24 mouse cellular contexts compared by ENCODE assay signal in genomic region chr3:15074949-15075348, GRCm38 (mm10).
"Had no signal": no experiment of that assay in that cellular context is flagged by ENCODE, and none has a peak within 500 bp of the region (broad histone marks: within the 10 kb centered on the region; RNA-seq: fewer than 3 reads in every experiment).

No protein-coding gene starts in this region.

- H3K9me3 ChIP-seq: heart, embryonic 10.5 days; heart, embryonic 12.5 days; hindbrain, embryonic 10.5 days; hindbrain, embryonic 12.5 days; intestine, embryonic 15.5 days; limb, embryonic 10.5 days; limb, embryonic 12.5 days had no signal

- H3K4me2 ChIP-seq: heart, embryonic 12.5 days; hindbrain, embryonic 12.5 days; hindbrain, embryonic 14.5 days; intestine, embryonic 15.5 days; limb, embryonic 12.5 days had no signal

- H3K27me3 ChIP-seq: heart, embryonic 12.5 days; hindbrain, embryonic 12.5 days; intestine, embryonic 15.5 days; limb, embryonic 12.5 days had no signal

- H3K4me3 ChIP-seq: gastrocnemius, adult 2 months; heart, embryonic 10.5 days; heart, embryonic 12.5 days; hindbrain, embryonic 10.5 days; hindbrain, embryonic 12.5 days; intestine, embryonic 15.5 days; left cerebral cortex, adult 2 months; limb, embryonic 10.5 days; limb, embryonic 12.5 days had no signal

- ATAC-seq: forebrain, embryonic 16.5 days; hindbrain, embryonic 16.5 days; inflammation-experienced regulatory T-cells, adult 6 months; intestine, embryonic 15.5 days; intestine, postnatal 0 days had no signal

- DNase-seq: gastrocnemius, adult 2 months; gastrocnemius, postnatal 10 days; gastrocnemius, postnatal 25 days; heart, adult 18-20 months; heart, postnatal 10 days; heart, postnatal 4 days; kidney, adult 18-20 months; kidney, adult 8-10 months; kidney, postnatal 14 days; layer of hippocampus, adult 9-11 months; layer of hippocampus, postnatal 36 days had no signal

- H3K4me1 ChIP-seq: heart, embryonic 10.5 days; heart, embryonic 12.5 days; hindbrain, embryonic 10.5 days; hindbrain, embryonic 12.5 days; intestine, embryonic 15.5 days; limb, embryonic 10.5 days; limb, embryonic 12.5 days had no signal

- H3K36me3 ChIP-seq: heart, embryonic 10.5 days; heart, embryonic 12.5 days; hindbrain, embryonic 10.5 days; hindbrain, embryonic 12.5 days; intestine, embryonic 15.5 days; limb, embryonic 10.5 days; limb, embryonic 12.5 days had no signal

- H3K9ac ChIP-seq: heart, embryonic 12.5 days; hindbrain, embryonic 12.5 days; hindbrain, embryonic 14.5 days; intestine, embryonic 15.5 days; limb, embryonic 12.5 days had no signal

- H3K27ac ChIP-seq: gastrocnemius, adult 2 months; heart, embryonic 10.5 days; hindbrain, embryonic 10.5 days; hindbrain, embryonic 12.5 days; hindbrain, embryonic 14.5 days; intestine, embryonic 15.5 days; left cerebral cortex, adult 2 months; limb, embryonic 10.5 days; limb, embryonic 12.5 days had no signal
